Mouse (Mus musculus) limb, embryonic 13.5 days (tissue): Measurements from ENCODE around the gene Dnah2. TPM values are rescaled to one million over a fixed set of nuclear protein-coding genes. Genes with fewer than 3 reads are reported as not detected.

Experiments
- ATAC-seq: fragments of 200-750 bp; cut with Nextera tagmentation; 2 replicates; pipeline ENCODE4 v1.8.0; 2017; ENCODE audit warnings: low read depth, moderate number of reproducible peaks, moderate TSS enrichment; ENCODE audit not compliant: low FRiP score
- H3K27ac ChIP-seq: fragments of 300-500 bp; sonication (generic); 2 replicates; pipeline ENCODE4 v1.5.1; 2015; ENCODE audit warnings: inconsistent platforms, mild to moderate bottlenecking, moderate library complexity
- H3K27me3 ChIP-seq: fragments of 300-500 bp; sonication (generic); 2 replicates; pipeline ENCODE4 v1.6.1; 2015; ENCODE audit warnings: mild to moderate bottlenecking, inconsistent platforms
- H3K36me3 ChIP-seq: fragments of 300-500 bp; sonication (generic); 2 replicates; pipeline ENCODE4 v1.6.1; 2015; ENCODE audit warnings: inconsistent platforms, mild to moderate bottlenecking, moderate library complexity
- H3K4me1 ChIP-seq: fragments of 300-500 bp; sonication (generic); 2 replicates; pipeline ENCODE4 v1.6.1; 2015; ENCODE audit warnings: inconsistent platforms
- H3K4me2 ChIP-seq: fragments of 300-500 bp; sonication (generic); replicated peaks from 2 replicates; pipeline ENCODE4 v1.6.1; 2015; ENCODE audit warnings: inconsistent platforms, mild to moderate bottlenecking, moderate library complexity
- H3K4me3 ChIP-seq: fragments of 300-500 bp; sonication (generic); 2 replicates; pipeline ENCODE4 v1.5.1; 2015; ENCODE audit warnings: moderate library complexity, mild to moderate bottlenecking, inconsistent platforms
- H3K9ac ChIP-seq: fragments of 300-500 bp; sonication (generic); 2 replicates; pipeline ENCODE4 v1.6.1; 2015; ENCODE audit warnings: mild to moderate bottlenecking, inconsistent platforms
- H3K9me3 ChIP-seq: fragments of 300-500 bp; sonication (generic); 2 replicates; pipeline ENCODE4 v1.6.1; 2016; ENCODE audit warnings: inconsistent platforms
- WGBS: fragments of 180-500 bp; shearing (Covaris S2); methylation state at CpG from one replicate; pipeline ENCODE4 v1.1.7; 2015; 5-methylcytosine and 5-hydroxymethylcytosine counted together
- polyA plus RNA-seq: library from polyadenylated mRNA; unstranded; fragments of >200 nt; fragmentation: Nextera tagmentation; extraction: Ambion mirVana; gene quantifications from 2 replicates; pipeline ENCODE4 v1.2.1, GENCODE M21; 2015

The Dnah2 gene
- polyA plus RNA-seq, 1 experiment from 2014 or later: 2.4 TPM

DNA sequence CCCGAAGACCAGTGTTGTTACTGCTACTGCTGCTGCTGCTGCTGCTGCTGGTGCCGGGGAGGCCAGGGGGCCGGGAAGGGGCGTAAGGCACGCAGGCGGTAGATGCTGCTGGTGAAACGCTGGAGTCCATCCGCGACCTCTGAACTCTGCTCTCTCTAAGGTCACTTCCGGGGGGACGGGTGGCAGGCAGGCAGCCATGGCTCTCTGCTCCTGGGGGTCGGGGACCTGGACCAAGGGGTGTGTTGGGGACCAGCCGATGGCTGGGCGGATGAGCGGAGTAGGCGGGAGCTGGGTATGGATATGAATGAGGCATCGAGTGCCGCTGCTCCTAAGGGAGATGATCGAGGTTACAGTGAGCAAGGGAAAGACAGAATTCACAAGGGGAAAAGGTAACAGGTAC is 142.6 kb downstream of the Dnah2 start:
- no peak overlapping the region for H3K9ac ChIP-seq
- no peak overlapping the region for H3K4me3 ChIP-seq
- H3K27me3 ChIP-seq: no peaks in the 10 kb centered on the region
- no peak overlapping the region for H3K4me2 ChIP-seq
- H3K4me1 ChIP-seq: peaks cover 23% of the 10 kb centered on the region
- 89% methylated on average over 19 of the region's 19 CpGs for WGBS
- ATAC-seq: no peak
- peaks cover 71% of the 10 kb centered on the region for H3K36me3 ChIP-seq
- H3K27ac ChIP-seq: no peak overlapping the region
- no peaks in the 10 kb centered on the region for H3K9me3 ChIP-seq

DNA sequence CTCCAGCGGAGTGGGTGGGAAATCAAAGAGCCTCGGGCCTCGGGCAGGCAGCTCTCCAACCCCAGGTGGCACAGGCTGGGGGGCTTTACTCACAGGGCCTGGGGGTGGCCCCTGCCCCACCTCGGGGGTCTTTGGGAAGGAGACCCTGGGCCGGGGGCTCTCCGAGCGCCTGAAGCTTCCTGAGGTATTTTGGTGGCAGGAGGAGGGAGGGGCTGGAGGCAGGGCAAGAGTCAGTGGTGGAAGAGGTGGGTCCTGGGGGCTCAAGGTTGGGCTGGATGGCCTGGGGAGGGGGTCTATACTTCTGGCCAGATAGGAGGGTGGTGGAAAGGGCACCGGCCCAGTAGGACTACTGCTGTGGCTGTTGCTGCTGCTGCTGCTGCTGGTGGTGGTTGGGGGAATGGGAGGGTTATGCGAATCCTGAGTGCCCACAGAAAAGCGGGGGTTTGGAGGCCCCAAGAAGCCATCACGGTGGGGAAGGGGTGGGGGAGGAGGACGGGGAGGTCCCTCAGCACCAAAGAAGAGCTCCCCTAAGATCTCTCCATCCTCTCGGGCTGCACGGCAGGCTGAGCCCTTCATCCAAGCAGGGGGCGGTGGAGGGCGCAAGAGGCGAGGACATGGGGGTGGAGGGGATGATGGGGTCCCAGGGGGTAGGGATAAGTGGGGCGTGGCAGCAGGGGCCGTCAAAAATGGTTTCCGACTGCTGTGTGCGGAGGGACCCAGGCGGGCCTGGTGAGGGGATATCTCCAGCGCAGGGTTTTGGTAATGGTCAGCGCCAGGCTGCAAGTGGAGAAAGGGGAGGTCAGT is 143.3 kb downstream of the Dnah2 start:
- peaks cover 78% of the 10 kb centered on the region for H3K36me3 ChIP-seq
- H3K27ac ChIP-seq: no peak overlapping the region
- H3K4me2 ChIP-seq: no peak overlapping the region
- H3K4me1 ChIP-seq: peaks cover 28% of the 10 kb centered on the region
- no peak overlapping the region for H3K4me3 ChIP-seq
- no peak for ATAC-seq
- H3K9ac ChIP-seq: no peak overlapping the region
- no peaks in the 10 kb centered on the region for H3K27me3 ChIP-seq
- WGBS: 91% methylated on average over 24 of the region's 24 CpGs
- no peaks in the 10 kb centered on the region for H3K9me3 ChIP-seq

DNA sequence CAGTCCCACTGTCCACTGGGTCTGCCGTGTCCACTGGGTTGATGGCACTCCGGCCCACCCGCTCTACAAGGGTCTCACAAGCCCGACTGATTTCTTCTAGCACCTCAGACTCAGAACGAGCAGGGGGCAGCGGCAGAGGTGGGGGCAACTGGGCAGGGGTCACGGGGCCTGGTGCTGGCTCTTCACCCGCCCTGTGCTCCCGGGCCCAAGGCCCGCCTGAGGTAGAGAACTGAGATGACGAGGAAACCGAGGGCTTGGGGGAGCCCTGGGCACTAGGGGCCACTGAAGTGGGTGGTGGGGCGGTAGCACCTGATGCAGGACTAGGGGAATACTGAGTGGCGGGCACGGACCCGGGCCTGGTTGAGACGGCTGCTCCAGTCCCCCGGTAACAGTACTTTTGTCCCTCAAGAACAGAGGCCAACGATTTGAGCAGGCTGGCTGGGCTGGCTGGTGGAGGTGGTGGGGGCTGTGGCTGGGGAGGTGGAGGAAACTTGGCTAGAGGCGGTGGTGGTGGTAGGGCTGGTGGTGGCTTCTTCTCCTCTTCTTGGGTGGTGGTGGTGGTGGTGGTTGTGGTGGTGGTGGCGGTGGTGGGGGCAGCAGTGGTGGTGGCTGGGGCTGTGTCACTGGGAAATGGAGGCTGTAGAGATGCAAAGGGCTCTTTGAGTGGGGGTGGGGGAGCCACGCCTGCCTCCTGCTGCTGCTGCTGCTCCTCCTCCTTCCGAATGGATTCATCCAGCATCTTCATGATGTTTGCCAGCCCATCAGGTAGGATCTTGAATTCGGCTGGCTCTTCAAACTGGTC is 144.1 kb downstream of the Dnah2 start:
- Histone ChIP-seq H3K9me3 (no peaks in the 10 kb centered on the region), H3K4me3 (no peak overlapping the region), H3K27ac (no peak overlapping the region; the same call in 1 of the 2 replicates), H3K36me3 (peaks cover 86% of the 10 kb centered on the region), H3K9ac (no peak overlapping the region), H3K4me2 (no peak overlapping the region), H3K27me3 (no peaks in the 10 kb centered on the region), H3K4me1 (peaks cover 35% of the 10 kb centered on the region)
- WGBS: 90% methylated on average over 21 of the region's 24 CpGs
- no peak for ATAC-seq

DNA sequence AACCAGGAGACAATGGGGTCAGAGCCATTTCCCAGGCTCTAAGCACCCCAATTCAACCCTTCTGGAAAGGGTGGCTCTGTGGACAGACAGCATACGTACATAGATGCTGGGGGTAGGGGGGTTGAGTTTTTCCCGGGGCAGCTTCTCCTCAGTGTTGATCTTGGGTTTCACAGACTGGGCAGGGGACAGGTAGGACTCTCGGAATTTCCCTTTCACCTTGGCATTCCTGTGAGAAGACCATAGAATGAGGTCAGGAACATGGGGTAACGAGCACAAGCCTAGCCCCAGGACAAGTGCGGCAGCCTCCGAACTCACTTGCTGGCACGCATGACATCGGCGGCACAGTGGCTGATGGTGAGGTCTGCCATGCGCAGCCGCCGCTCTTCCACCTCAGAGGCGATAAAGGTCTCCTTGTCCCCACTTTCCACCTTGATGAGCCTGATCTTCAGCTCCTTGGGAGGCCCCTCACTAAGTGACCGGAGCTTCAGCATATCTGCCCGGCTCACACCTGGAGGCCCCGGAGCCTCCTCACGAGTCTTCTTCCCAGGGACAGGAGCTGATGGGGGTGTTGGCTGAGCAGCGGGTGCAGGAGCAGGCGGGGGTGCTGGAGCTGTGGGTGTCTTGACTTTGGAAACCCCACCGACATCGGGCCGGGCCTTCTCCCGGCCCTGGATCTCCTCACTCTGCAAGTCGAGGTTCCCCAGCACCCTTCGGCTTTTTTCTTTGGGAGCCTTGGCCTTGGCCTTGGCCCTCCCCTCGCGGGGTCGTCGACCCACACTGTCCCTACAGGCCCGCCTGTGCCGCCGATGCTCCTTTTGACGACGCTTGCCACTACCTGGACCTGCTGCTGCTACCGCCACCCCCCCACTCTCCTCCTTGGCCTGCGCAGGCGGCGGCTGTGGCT is 145.0 kb downstream of the Dnah2 start:
- Histone ChIP-seq H3K9ac (no peak overlapping the region), H3K36me3 (peaks cover 90% of the 10 kb centered on the region), H3K4me2 (no peak overlapping the region), H3K4me3 (no peak overlapping the region), H3K27me3 (no peaks in the 10 kb centered on the region), H3K9me3 (no peaks in the 10 kb centered on the region), H3K4me1 (peaks cover 38% of the 10 kb centered on the region), H3K27ac (no peak overlapping the region; the same call in 1 of the 2 replicates)
- WGBS: 89% methylated on average over 38 of the region's 38 CpGs
- no peak for ATAC-seq

DNA sequence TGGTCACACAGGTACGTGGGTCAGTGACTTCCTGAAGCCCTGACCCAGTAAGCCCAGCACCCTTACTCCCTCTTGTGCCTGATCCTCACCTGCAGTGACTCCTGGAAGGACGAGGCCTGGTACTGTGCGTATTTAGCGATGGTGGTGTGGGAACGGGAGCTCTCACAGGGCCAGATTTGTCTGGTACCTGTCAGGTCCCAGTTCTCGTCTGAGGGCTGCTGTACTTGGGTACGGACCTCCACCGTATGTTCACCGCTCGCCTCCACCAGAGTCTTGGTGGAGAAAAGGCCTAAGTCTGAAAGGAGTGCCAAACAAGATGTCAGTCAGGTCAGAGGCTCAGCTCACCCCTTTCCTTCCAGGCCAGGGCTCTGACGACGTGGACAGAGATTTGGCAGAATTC is 146.9 kb downstream of the Dnah2 start:
- no peak overlapping the region for H3K27ac ChIP-seq
- H3K4me2 ChIP-seq: no peak overlapping the region
- no peak overlapping the region for H3K9ac ChIP-seq
- 83% methylated on average over 12 of the region's 12 CpGs for WGBS
- peaks cover 76% of the 10 kb centered on the region for H3K36me3 ChIP-seq
- ATAC-seq: no peak
- H3K4me3 ChIP-seq: no peak overlapping the region
- no peaks in the 10 kb centered on the region for H3K9me3 ChIP-seq
- peaks cover 43% of the 10 kb centered on the region for H3K4me1 ChIP-seq
- no peaks in the 10 kb centered on the region for H3K27me3 ChIP-seq

DNA sequence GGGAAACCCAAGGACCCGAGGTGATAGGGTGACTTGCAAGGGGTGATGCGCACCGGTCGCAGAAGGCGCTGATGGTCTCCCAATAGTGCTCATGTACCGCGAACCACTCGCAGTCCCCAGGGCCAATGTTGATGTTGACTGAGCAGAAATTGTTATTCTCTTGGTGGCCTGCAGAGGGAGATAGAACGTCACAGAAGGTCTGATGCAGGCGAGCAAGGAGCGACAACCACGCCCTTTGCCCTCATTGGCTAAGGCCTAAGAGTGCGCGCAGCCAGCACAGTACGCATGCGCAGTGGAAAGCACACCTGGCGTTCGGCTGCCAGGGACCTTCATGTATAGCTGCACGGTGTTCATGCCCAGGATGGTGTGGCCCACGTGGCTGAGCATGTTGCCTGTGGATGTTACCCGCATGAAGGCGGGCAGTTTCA is 147.7 kb downstream of the Dnah2 start:
- WGBS: 18% methylated on average over 22 of the region's 22 CpGs

DNA sequence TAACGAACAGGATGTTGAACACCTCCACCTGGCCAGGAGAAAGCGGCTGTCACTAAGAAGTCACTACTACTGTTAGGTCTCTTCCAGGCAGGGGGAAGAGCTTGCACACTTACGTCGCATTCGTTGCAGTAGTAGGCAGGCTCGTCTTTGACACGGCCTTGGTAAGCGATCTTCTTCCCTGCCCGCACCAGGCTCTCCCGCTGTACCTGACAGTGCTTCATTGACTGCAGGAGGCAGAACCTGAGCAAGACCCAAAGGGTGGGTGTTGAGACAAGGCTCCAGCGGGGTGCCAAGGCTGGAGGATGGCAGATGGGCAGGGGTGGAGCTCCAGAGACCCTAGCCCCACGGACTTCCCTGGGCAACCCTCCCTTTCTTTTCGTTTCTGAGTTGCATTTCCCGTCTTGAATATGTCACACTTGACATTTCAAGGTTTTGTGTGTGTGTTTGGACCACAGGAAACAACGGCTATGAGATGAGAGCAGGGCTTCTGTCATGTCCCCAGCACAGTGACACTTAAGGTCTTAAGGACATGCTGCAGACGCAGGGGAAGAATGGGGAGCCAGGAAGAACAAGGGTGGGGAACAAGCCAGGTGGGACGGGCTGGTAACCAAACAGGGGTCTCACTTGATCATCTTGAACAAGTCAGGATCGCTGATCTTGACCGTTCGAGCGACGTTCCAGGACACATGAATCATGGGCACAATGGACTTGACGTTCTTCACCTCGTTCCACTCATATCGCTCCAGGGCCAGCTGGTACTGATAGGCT is 148.6 kb downstream of the Dnah2 start:
- H3K36me3 ChIP-seq: peaks cover 59% of the 10 kb centered on the region
- no peaks in the 10 kb centered on the region for H3K9me3 ChIP-seq
- no peak overlapping the region for H3K27ac ChIP-seq
- WGBS: 79% methylated on average over 25 of the region's 25 CpGs
- peak overlapping the region; percentile 60; the same call in 1 of the 2 replicates for H3K9ac ChIP-seq
- ATAC-seq: no peak
- no peak overlapping the region for H3K4me3 ChIP-seq
- peak overlapping the region; percentile 41 for H3K4me2 ChIP-seq
- H3K4me1 ChIP-seq: peaks cover 52% of the 10 kb centered on the region
- H3K27me3 ChIP-seq: no peaks in the 10 kb centered on the region

More for the DNA sequence above, 147.7 kb downstream of the Dnah2 start:
- H3K4me1 ChIP-seq: peaks cover 51% of the 10 kb centered on the region
- H3K4me3 ChIP-seq: no peak overlapping the region
- H3K4me2 ChIP-seq: no peak overlapping the region
- peak; percentile 49; the same call in 1 of the 2 replicates for ATAC-seq
- peaks cover 68% of the 10 kb centered on the region for H3K36me3 ChIP-seq
- H3K9ac ChIP-seq: 0 out of 2 replicates have a peak overlapping the region, but pooled peaks have one; percentile 32
- no peak overlapping the region for H3K27ac ChIP-seq
- H3K27me3 ChIP-seq: no peaks in the 10 kb centered on the region
- H3K9me3 ChIP-seq: no peaks in the 10 kb centered on the region

DNA sequence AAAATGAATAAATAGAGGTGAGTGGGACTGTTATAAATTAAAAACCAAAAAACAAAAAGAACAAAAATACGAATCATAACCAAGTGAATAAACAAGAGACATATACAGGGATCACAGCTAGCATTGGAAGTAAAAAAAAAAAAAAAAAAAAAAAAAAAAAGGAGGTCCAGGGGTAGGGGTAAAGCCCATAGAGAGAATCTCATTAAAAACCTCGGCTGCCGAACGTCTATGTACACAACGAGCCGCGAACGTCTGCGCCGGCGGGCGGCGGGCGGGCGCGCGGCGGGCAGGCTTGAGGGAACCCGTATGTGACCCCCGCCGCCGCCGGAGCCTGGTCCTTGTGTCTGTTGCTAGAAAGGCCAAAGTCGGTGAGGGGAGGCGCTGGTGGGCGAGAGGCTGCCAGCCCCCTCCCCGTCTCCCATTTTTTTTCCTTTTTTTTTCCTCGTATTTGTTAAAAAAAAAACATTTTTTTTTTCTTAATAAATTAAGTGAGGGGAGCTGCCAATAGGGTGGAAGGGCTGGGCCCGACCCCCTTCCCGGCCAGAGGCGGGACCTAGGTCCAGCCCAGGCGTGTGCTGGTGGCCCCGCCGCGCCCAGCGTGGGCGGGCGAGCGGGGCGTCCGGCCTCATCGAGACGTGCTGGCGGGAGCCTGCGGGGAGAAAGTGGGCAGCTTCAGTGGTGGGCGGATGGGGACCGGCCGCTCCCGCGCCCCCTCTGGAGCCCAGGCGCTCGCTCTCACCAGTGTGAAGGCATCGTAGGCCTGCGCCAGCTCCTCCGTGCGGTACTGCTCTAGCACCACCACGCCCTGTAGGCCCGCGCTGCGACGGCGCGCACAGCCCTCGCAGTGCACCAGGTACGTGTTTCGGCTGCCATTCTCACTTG is 149.5 kb downstream of the Dnah2 start:
- no peaks in the 10 kb centered on the region for H3K27me3 ChIP-seq
- 19% methylated on average over 66 of the region's 66 CpGs for WGBS
- no peaks in the 10 kb centered on the region for H3K9me3 ChIP-seq
- peak overlapping the region; percentile 87 for H3K4me2 ChIP-seq
- no peak for ATAC-seq
- no peak overlapping the region for H3K27ac ChIP-seq
- H3K9ac ChIP-seq: peak overlapping the region; percentile 60
- H3K36me3 ChIP-seq: peaks cover 50% of the 10 kb centered on the region
- H3K4me3 ChIP-seq: 0 out of 2 replicates have a peak overlapping the region, but pooled peaks have one; percentile 15
- H3K4me1 ChIP-seq: peaks cover 53% of the 10 kb centered on the region

DNA sequence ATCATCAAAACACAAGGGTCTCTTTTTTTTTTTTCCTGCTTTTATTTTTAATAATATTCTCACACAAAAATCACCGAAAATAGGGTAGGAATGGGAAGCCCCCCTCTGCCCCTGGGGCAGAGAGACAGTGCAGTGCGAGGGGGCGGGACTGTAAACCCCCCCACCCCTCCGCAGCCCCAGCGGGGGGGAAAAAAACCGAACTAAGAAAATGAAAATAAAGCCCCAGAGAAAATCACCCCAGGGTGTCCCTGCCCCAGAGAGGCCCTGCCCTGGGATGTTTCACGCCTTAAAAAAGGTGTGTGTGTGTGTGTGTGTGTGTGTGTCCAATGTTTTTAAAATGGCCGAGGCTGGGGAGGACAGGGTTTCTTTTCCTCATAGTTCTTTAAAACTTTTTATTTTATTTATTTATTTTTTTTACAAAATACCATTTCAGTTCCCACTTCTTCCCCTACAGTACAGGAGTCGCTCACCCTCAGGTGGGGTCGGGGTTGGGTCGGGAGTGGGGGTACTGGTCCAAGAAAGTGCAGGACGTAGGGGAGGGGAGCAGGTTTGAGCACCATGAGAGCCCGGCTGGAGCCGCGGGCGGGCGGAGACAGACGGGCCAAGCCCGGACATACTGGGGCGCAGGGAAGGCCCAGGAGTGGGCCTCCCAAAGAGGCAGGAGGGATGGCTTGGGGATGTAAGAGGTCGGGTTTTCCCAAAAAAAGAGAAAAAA is 150.3 kb downstream of the Dnah2 start:
- 20% methylated on average over 21 of the region's 21 CpGs for WGBS
- H3K27ac ChIP-seq: peak overlapping the region; percentile 22; the same call in 1 of the 2 replicates
- peaks cover 57% of the 10 kb centered on the region for H3K4me1 ChIP-seq

DNA sequence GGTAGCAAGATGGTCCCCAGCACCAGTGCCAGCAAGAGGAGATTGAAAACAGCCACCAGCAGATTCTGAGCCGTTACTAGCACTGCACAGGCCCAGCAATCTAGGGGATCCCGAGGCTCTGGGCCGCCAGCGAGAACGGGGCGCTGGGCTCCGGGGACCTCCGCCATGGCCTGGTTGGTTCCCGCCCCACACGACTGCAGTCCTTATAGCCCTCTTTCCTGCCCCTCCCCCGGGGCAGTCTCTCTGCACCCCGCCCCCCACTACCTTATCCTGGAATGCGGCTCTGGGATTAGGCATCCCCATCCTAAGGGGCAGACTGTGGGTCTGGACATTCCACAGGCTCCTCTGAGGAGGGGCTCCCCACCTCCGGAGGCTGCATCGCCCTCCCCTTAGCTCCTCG is 150.9 kb downstream of the Dnah2 start, which contains the start of gene Tmem88:
TSS of gene Tmem88 (minus strand) at position 176 of the 400 bp plus-strand sequence.
- Histone ChIP-seq H3K27me3 (no peaks in the 10 kb centered on the region), H3K4me2 (peak within 1 kb of the TSS; percentile 87), H3K27ac (peak within 1 kb of the TSS; percentile 65), H3K4me1 (peaks cover 57% of the 10 kb centered on the region), H3K9me3 (no peaks in the 10 kb centered on the region), H3K9ac (peak within 1 kb of the TSS; percentile 60), H3K4me3 (peak within 1 kb of the TSS; percentile 66), H3K36me3 (peaks cover 37% of the 10 kb centered on the region)
- 5% methylated on average over 16 of the region's 16 CpGs for WGBS
- no peak for ATAC-seq

More for the DNA sequence above, 150.3 kb downstream of the Dnah2 start:
- peaks cover 42% of the 10 kb centered on the region for H3K36me3 ChIP-seq
- no peak for ATAC-seq
- H3K4me2 ChIP-seq: peak overlapping the region; percentile 87
- H3K27me3 ChIP-seq: no peaks in the 10 kb centered on the region
- peak overlapping the region; percentile 60 for H3K9ac ChIP-seq
- H3K4me3 ChIP-seq: peak overlapping the region; percentile 66
- H3K9me3 ChIP-seq: no peaks in the 10 kb centered on the region
